Mouse (Mus musculus) urinary bladder, postnatal 10 days (tissue): ENCODE data around the gene Hmgcll1.

Experiments
- DNase-seq: peaks from one replicate; pipeline ENCODE4 v3.0.0; 2022; ENCODE audit warnings: low spot score

The Hmgcll1 gene

DNA sequence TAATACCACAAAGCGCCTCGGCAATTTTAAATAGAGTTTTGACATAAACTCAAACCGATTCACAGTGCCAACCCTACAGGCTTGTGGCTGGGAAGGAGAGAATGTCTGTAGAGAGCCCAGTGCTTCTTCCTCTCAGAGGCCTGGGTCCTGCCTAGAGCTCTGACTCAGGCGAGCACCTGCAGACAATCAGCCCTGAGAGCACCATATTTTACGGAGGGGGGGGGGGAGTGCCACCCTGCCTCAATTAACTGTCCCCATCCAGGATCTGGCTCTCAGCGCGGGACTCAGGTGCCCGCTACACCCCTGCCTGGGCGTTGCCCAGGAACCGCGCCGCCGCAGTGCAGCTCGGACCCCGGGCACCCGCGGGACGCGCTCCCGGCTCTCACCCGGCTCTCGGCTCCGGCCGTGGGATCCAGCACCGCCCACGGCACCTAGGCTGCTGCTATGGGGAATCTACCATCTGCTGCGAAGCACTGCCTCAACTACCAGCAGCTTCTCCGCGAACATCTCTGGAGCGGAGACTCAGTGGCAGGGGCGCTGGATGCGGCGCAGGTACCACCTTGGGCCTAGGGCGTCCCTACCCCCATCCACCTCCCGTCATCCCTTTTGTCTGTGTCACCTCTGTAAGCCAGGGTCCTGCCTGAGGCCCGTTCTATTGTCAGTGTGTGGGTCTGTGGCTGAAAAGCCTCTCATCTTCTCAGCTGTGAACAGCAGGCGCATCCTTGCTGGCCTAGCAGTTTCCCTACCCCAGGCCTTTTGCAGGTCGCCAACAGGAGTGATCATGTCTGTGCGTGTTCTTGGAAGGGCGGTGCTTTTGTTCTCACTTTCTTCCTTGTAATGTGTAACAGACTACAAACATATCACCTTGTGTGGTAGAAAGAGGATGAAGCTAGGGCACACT lies at the start of gene Hmgcll1:
Hmgcll1 (plus strand) TSS at position 225 of the 901 bp plus-strand sequence.
- DNase-seq: no peak

DNA sequence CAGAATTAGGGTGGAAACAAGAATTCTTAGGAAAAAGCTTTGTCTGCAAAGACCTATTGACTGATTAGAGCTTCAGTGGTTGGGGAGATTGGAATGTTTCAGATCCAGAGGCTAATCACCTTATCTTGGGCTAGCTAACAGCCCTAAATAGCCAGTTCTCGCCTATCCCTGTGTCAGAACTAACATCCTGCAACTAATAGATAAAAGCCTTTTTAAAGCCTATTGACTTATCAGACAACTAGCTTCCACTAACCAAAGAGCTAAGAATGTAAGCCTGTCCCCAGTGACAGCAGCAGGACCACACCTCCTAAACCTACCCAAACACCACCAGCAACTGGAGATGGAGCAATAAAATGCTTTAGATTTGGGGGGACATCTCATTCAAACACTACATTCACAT lies 34.6 kb upstream of the Hmgcll1 start:
- no peak for DNase-seq

DNA sequence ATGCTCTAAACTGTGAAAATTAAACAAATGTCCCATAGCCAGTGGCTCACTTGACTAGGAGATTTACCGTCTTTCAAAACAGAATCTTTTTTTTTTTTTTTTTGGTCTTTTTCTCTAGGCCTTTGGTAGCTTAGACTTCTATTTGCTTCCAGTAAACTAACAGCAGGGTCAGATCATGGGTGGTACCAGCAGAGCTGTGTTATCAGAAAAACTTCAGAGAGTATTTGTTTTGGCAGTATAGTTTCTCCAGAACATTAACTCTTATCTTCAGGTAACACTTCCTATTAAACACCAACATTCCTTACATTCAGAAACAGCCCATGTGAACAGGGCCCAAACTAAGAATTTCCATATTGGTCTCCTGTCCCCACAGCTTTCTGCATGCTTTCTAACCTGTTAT lies 33.5 kb upstream of the Hmgcll1 start:
- no peak for DNase-seq

DNA sequence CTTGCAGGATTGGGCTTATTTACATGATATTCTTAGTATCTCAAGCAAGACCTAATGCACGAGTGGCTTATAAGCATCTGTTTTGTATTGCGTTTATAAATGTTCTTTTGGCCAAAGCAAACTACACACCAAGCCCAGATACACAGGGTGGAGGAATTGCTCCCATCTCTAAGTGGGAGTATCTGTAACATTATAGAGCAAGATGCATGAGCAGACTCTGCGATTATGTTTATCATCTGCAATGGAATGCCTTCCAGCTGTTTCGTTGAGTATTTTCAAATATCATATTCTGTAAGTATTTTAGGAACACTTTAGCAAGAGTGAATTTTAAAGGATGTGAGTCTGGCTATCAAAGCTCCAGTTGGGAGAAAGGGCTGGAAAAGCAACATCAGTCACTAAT lies 25.2 kb upstream of the Hmgcll1 start:
- no peak for DNase-seq

DNA sequence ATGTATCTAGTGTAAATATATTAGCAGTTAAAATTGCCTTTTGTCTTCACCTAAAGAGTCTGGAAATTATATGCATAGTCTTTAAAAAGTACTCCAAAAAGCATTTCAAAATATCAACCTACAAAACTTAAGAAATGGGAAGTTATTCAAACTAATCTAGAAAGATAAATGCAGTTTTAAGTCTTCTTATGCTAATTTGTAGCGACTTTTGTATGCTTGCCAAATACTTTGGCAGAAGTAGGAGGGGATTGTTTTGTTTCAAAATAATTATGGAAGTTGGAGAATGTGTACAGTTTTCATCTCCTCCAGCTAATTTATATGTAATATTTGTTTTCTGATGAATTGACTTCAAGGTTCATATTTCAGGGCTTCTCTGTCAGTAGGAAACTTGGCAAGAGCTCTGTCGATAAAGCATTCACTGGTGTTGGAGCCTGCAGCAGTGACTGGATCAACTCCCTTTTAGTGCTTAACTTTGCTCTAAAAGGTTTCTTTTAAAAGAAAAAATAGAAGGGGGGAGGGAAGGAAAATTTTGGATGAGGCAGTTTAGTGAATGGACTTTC lies 15.8 kb upstream of the Hmgcll1 start:
- DNase-seq: no peak

DNA sequence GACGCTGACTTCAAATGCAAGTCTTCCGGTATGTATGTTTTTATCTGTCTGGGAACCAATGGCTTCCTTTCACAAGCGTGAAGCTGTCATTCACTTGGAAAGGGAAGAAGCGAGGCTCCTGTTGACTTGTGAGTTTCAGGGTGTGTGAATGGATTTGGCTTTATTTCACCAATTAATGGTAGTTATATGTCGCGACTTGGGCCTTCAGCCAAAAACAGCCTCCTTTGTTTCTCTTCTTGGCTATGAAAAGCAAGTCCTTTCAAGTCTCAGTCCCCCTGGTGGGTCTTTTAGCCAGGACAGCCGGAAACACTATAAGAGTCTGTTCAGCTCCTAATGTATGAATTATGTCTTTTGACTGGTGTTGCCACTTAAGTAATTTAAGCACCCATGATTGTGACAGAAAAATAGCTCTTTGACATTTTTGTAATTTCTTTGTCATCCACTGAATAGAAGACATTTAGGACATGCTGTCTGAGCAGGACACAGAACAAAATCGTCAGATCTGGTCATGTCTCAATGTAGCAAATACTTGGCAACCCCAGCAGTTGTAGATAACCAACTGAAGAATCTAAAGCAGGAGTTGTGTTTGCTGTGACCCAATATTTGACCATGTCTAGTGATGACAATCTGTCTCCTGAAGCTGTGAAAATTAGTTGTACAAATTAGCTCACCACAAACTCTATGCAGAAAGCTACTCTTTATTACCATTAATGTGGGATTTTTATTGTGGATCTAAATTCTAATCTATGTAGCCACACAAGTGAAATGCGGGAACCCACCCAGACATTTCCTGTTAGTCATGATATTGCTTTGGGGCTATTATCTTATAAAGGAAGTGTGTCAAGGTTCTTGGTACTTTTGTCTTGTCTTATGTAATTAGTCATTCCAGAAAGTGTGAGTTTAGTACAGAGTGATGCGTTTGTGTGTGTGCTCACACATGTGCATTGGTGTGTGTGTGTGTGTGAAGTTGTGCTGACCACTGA lies 13.5 kb upstream of the Hmgcll1 start:
- DNase-seq: no peak

DNA sequence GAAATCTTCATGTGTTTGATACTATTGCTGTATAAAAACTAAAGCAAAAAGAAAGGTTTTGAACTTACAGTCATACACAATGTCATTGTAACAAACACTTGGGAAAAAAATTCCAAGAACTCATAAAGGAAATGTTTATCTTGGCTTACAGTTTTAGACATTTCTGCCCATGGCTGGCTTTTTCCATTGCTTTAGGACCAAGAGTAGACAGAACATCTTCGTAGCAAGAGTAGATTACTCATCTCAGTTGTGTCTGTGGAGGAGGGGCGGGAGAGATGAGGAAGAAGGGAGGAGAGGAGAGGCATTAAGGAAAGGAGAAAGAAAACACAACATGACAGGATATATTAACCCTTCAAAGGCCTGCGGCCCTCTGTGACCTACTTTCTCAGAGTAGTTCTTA lies 11.6 kb upstream of the Hmgcll1 start:
- DNase-seq: no peak

DNA sequence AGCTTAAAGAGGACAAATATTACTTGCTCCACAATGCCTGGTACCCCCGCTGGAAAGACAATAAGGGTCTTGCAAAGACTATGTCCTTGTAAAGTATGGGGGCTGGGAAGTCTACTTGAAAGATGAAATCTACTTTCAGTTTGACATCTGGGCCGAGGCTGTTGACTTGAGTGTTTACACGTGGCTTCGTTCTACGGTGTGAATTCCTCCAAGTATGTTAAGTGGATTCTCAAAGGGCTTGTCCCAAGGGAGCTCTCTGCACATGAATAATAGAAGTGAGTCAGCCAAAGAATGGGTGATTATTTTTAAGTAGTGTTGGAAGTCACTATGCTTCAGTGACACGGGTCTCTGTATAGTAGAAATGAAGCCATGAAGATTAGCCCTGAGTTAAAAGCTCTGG lies 11.0 kb upstream of the Hmgcll1 start:
- DNase-seq: no peak

DNA sequence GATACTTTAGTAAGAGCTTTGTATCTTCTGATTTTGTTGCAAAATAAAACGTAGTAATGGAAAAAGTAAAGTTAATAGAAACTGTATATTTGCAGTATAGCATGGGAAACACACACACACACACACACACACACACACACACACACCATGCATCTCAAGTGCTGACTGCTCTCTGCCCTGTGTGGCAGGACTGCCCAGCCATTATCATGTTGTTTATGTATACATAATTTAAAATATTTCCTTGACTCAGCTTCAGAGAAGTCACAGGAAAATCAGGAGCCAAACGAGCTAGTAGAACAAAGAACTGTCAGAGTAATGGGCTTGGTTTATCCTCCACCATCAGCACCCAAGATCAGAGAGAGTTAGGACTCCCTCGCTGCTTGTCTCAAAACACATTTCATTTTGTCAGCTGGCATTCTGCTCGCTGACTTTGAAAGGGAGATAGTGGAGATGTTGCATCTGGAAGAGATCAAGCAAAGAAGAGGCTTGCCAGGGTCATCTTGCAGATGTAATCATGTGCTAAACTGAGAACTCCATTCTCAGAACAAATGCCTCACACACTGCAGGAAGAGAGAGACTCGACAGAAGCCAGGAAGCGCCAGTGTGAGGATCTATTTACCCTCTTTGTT lies 7.2 kb upstream of the Hmgcll1 start:
- no peak for DNase-seq

DNA sequence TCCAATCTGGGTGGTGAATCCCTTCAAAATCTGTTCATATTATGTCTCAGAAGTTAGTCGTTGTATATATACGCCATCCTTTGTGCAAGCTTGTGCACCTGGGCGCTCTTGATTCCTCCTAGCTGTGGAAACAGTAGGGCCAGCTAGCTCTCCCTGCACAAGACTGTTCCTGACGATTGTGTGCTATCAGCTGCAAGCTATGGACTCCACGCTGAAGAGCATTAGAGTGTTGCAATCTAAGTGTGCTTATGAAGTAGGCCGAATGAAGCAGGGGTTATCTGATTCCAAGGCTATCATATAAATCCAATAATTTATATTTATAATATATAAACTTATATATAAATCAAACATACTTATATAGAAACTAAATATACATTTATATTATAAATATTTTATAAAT lies 866 bp upstream of the Hmgcll1 start:
- DNase-seq: no peak

DNA sequence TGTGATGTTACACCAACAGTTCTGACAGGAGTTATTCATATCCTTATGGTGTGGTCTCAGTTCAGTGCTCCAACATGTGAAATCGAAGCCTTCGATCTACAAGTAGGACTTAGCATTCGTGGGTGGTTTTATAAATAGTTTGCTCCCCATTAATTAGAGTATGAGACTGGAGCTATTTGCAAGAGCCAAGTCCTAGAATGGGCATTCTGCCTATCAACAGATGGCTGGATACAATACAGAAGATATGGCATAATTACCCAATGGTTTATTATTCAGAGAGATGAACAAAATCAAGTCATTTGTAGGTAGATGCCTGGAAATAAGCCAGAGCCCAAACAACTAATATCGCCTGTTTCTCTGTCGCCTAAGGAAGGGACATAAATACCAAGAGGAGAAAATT lies 1.3 kb downstream of the Hmgcll1 start:
- no peak for DNase-seq

DNA sequence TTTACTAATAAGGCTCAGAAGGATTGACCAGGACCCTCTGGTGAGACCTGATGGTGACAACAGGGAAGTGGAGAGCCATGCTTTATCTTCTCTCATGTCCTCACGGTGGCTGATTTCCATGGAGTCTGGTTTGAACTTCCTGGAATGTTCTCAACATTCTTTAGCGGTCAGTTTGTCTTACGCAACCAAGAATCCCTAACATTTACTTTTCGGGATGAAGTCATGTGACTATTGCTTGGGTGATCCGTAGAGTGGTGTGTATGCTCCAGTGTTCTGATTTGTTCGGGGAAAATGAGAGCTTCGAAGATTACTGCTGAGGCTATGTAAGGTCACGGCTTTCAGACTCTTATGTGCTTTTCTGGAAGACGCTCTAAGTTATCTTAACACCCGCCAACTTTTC lies 1.9 kb downstream of the Hmgcll1 start:
- DNase-seq: no peak

DNA sequence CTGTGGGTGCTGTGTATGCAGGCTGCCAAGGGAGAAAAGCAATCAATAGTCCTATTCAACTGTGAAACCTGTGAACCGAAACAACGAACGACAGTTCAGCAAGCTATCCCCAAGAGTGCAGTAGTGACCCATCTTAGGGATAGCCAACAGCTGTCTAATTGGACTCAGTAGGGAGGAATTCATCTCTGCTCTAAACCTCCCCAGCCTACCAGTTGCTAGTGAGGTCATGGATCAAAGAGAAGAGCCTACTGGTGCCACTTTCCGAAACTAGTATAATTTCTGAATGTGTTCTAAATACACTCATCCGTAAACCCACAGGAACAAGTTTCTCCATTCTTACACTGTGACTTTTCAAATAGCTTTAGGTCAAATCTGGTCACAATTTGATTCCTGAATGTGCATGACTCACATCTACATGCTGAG lies 8.9 kb downstream of the Hmgcll1 start:
- DNase-seq: no peak

DNA sequence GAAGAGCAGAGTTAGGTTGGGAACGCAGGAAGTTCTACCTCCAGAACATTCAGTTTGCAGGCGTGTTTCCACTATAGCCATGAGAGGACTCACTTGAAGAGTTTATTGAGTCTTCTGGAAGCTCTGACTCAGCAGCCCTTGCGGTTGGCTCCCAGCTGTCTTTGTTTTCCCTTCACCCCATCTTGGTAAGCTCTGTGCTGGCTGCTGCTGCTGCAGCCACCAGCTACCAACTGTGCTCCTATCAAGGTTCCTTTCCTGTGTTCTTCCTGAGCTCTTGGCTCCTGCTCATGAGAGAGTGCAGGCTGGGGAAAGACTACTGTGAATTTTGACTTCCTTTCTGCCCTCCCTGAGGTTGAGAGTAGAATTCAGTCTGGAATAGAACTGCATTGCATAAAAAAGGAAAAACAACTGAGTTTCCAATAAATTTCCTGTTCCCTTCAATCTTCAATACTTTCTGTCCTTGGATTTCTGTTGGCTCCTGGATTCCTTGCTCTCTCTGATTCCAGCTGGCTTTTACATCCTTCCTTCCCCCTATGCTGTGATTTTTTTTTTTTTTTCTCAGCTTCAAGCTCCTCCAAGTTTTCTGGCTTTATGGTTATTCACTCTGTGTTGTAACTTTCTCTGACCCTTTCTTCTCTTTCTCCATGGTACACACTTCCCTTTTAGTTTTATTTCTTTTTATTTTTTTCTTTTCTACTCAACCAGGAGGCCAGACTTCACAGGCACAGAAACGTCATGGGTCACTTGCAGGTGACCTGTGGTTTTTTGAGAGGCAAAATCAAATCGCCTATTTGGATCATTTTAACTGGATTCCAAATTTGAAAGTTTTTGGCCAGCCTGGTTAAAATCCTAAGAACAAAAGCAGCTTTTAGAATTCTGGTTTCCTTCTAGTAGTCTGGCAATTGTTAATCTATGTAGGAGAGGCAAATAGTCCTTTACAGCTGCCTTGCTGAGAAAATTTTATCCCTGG lies 9.9 kb downstream of the Hmgcll1 start:
- no peak for DNase-seq

DNA sequence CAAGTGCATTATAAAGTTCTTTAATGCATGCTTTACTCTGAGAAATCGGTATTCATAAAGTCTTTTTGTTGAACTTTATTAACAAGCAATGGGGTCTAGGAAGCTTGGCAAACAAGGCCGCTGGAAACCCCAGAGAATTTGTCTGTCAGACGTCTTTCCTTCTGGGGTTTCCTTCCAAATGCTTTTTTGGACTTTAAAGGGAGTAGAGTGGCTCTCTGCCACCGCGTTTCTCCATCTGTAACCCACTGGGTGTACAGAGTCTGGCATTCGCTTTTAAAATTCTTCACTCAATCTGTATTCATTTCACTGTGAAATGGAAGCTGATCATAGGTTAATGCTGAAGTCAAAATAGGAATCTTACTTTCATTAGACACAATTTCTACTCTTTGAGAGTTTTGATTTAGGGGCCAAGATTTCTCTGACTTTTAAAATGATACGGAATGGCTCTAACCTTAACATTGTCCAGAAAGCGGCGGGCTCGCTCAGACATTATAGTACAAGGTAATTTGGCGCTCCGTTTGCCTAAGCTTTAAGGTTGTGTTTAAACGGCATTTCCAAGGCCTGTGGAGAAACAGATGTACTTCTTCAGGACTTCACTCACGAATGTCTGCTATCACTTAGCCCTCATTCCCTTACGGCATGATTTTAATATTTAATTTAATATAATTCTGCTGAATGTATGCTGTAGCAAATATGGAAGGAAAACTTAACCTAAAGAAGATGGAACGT lies 15.0 kb downstream of the Hmgcll1 start:
- DNase-seq: no peak

DNA sequence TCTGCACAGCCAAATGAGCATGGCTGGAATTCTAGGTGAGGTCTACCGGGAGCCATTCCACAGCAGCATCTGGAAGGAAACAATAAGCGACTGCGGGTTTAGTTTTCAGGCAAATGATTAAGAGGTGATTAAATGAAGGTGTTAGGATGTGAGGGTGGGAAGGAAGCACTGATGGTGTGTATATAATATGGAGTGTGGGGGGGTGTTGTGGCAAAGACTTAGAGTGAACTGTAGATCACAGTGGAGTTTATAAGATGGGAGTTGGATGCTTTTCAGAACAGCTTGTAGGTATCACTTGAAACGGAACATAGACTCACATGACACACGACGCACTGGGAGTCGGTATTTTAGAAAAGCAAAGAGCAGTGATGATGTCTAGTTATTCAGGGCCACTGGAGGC lies 20.4 kb downstream of the Hmgcll1 start:
- DNase-seq: no peak

DNA sequence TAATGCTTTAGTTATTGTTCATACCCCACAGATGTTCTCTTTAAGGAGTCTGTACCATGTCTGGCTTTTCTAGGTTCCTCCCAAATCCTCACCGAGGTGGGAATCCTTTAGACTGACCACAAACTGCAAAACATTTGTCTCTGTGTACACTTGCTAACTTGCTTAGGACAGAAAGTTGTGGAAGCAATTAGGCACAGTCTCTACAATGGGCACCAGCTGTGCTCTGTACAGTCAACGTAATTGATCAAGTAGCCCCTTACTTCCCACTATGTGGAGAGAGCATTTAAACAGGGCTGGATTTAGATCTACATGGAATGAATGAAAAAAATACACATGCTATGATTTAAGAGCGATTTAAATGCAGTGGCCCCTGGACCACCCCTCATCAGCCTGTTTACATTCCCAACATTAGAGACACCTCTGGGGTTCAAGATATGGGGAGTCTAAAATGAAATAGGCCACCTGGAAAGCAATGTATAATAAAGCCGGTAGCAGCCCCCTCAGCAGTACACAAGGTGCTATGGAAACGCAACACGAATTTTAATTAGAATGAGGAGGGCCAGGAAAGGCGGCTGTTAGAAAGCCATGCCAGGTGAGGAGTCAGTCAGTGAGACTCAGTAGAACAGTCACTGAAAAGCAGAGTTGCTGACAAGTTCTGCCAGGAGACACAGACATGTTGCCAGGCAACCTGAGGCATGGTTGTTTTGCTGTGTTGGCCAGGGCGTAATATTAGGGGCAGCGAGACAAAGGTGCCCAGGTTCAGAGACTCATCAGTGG lies 23.9 kb downstream of the Hmgcll1 start:
- DNase-seq: no peak

DNA sequence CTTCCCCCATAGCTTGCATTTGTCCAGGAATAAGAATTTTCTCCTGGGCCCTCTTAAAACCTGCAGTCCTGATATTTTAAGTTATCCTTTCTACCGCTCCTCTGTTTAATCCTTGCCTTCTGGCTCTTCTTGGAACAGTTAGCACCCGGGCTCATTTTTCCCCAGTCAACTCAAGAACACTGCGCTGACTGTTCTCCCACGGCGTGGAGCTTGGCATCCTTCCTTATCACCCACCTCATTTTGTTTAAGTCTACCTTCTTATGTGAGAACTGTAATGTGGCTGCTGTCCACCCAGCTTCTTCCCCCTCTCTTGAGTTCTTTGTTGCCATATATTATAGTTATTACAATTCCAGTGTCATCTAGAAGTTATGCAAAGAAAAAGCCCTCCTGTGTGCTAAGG lies 25.1 kb downstream of the Hmgcll1 start:
- DNase-seq: no peak

DNA sequence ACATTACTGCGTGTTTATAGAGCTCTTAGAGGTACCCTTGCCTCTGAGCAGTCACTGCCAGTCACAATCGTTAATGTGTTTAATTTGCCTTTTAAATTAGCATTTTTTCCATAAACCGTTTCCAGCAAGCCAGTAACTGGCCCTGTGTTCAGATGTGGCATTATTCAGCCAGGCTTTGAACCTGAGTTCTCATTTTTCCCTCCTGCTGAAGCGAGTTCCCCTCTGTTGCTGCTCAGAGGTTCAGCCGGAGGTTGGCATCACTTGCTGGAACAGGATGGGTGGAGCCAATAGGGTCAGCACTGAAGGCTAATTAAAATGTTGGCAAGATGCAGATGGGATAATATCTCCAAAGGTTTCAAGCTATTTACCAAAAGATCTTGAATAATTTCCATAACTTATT lies 28.7 kb downstream of the Hmgcll1 start:
- DNase-seq: no peak
